Mouse (Mus musculus): ENCODE results near the gene Narf. TPM values are rescaled to one million over a fixed set of nuclear protein-coding genes. Genes with fewer than 3 reads are reported as not detected.

Narf gene
- 10 to 100 TPM; 73.5 to 75.5 TPM for total RNA-seq (2021)
- long read RNA-seq, experiment 1, full-length matches to known transcripts = 62 of 75 reads
- long read RNA-seq, experiment 1, partial matches to known transcripts = 7 of 75 reads
- long read RNA-seq, experiment 1, other reads (novel, unspliced or antisense) = 6 of 75 reads
- long read RNA-seq, experiment 2, full-length matches to known transcripts = 85 of 105 reads
- long read RNA-seq, experiment 2, partial matches to known transcripts = 8 of 105 reads
- long read RNA-seq, experiment 2, other reads (novel, unspliced or antisense) = 12 of 105 reads

- peak; percentile 99 to 100 for DNase-seq (ENCODE audit: low spot score in 2 of 2)
Observed at GRCm38 (mm10) chr11:121236564-121237344, at the start of gene Narf. Narf (plus strand) TSS chr11:121237253.

- no peak for DNase-seq (ENCODE audit: low spot score in 2 of 2)
Observed at GRCm38 (mm10) chr11:121189681-121190080, 47.4 kb upstream of the Narf start.

GRCm38 (mm10) chr11:121192742-121193141 is 44.3 kb upstream of the Narf start:
- DNase-seq (ENCODE audit: low spot score in 2 of 2) = no peak

- DNase-seq (ENCODE audit: low spot score in 2 of 2) = no peak
Observed at GRCm38 (mm10) chr11:121193415-121193814, 43.6 kb upstream of the Narf start.

GRCm38 (mm10) chr11:121198622-121199021 is 38.4 kb upstream of the Narf start:
- DNase-seq (ENCODE audit: low spot score in 2 of 2) = no peak

- no peak for DNase-seq (ENCODE audit: low spot score in 2 of 2)
Observed at GRCm38 (mm10) chr11:121199851-121200250, 37.2 kb upstream of the Narf start.

GRCm38 (mm10) chr11:121200781-121201180 is 36.3 kb upstream of the Narf start:
- DNase-seq (ENCODE audit: low spot score in 2 of 2) = no peak

GRCm38 (mm10) chr11:121201436-121202198 is 35.4 kb upstream of the Narf start:
- peak in 1 of 2 experiments; percentile 49 for DNase-seq (ENCODE audit: low spot score in 2 of 2)

- DNase-seq (ENCODE audit: low spot score in 2 of 2) = no peak
Observed at GRCm38 (mm10) chr11:121203859-121204160, 33.2 kb upstream of the Narf start.

- peak; percentile 86 to 91 for DNase-seq (ENCODE audit: low spot score in 2 of 2)
Observed at GRCm38 (mm10) chr11:121204161-121205006, 32.7 kb upstream of the Narf start, which contains the start of the genes Hexdc and Ogfod3. Hexdc (plus strand) TSS chr11:121204433. Ogfod3 (minus strand) TSS chr11:121204711.

- no peak for DNase-seq (ENCODE audit: low spot score in 2 of 2)
Observed at GRCm38 (mm10) chr11:121216831-121217230, 20.2 kb upstream of the Narf start.

GRCm38 (mm10) chr11:121219776-121220175 is 17.3 kb upstream of the Narf start:
- no peak for DNase-seq (ENCODE audit: low spot score in 2 of 2)

- DNase-seq (ENCODE audit: low spot score in 2 of 2) = no peak
Observed at GRCm38 (mm10) chr11:121220771-121221170, 16.3 kb upstream of the Narf start.

GRCm38 (mm10) chr11:121221321-121222010 is 15.6 kb upstream of the Narf start:
- no peak for DNase-seq (ENCODE audit: low spot score in 2 of 2)

GRCm38 (mm10) chr11:121228129-121229017 is 8.7 kb upstream of the Narf start:
- DNase-seq (ENCODE audit: low spot score in 2 of 2) = no peak

- DNase-seq (ENCODE audit: low spot score in 2 of 2) = peak; percentile 70 to 71
Observed at GRCm38 (mm10) chr11:121229018-121229439, 8.0 kb upstream of the Narf start, which contains the start of gene Cybc1. Cybc1 (minus strand) TSS chr11:121229322.

- no peak for DNase-seq (ENCODE audit: low spot score in 2 of 2)
Observed at GRCm38 (mm10) chr11:121231191-121231590, 5.9 kb upstream of the Narf start.

GRCm38 (mm10) chr11:121231628-121232291 is 5.3 kb upstream of the Narf start:
- DNase-seq (ENCODE audit: low spot score in 2 of 2) = no peak
